Mouse (Mus musculus) liver, postnatal 0 days (tissue): Measurements from ENCODE around the gene Stard13.

Source experiments
- CTCF ChIP-seq: sonication (generic); IDR thresholded peaks from 2 replicates; pipeline ENCODE4 v1.5.1; 2016; ENCODE audit warnings: antibody characterized with exemption, low read depth
- EP300 ChIP-seq: IDR thresholded peaks from 2 replicates; pipeline ENCODE4 v1.6.1; 2016; ENCODE audit warnings: antibody characterized with exemption, low read depth, mild to moderate bottlenecking

DNA sequence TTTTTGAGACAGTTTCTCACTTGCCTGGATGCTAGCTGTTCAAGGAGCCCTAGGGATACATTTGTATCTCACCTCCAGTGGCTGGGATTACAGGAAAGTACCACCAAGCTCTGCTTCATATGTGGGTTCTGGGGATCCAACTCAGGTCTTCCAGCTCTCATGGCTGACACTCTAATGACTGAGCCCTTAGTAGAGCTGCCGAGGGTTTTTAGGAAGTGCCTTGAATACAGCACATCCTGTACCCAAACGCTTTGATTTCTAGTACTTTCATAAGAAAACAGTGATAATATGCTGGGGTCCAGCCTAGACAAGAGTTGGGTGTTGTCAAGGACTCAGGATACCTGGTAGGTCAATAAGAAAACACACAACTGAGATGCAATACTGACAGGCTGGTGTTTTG, 23.6 kb downstream of the Stard13 start:
- TF ChIP-seq CTCF (no peak), EP300 (no peak)
